Mouse (Mus musculus) lung, adult 10 weeks (tissue): Measurements from ENCODE around the gene Hsd17b7. TPM values are rescaled to one million over a fixed set of nuclear protein-coding genes. Genes with fewer than 3 reads are reported as not detected.

Experiments
- polyA plus RNA-seq: library from polyadenylated mRNA; stranded (reverse); fragments of 350-450 nt; fragmentation: Illumina TruSeq; extraction: RNeasy Lipid Tissue Mini Kit (QIAGEN cat#74804); gene quantifications from one replicate; pipeline ENCODE4 v1.2.3, GENCODE M21; 2014; ENCODE audit warnings: low read depth, low replicate concordance; ENCODE audit not compliant: insufficient read depth

Gene Hsd17b7
- 3.6 TPM for polyA plus RNA-seq

GRCm38 (mm10) chr1:169968792-169969515, at the start of gene Hsd17b7:
Hsd17b7 (minus strand) TSS chr1:169969241.

GRCm38 (mm10) chr1:169928454-169928971, 40.5 kb downstream of the Hsd17b7 start, which contains the start of gene Ccdc190:
Ccdc190 (plus strand) TSS chr1:169928648.

Other genes starting within 250 kb of the Hsd17b7 start
- gene Rgs4, start 221.6 kb downstream of the Hsd17b7 start, polyA plus RNA-seq, result 6.7 TPM
- gene Ccdc190, start 40.6 kb downstream of the Hsd17b7 start, polyA plus RNA-seq, result 0.40 TPM
- 14.6 TPM for gene Ddr2, start 141.5 kb upstream of the Hsd17b7 start, polyA plus RNA-seq
- gene Uap1, start 205.7 kb upstream of the Hsd17b7 start, polyA plus RNA-seq, result 37.7 TPM
- 18.7 TPM for gene Uhmk1, start 246.2 kb upstream of the Hsd17b7 start, polyA plus RNA-seq